Mouse (Mus musculus) forebrain, embryonic 15.5 days (tissue): ENCODE results near the gene Srrt. TPM values are rescaled to one million over a fixed set of nuclear protein-coding genes. Genes with fewer than 3 reads are reported as not detected.

ENCODE experiments used
- ATAC-seq: fragments of 200-750 bp; cut with Nextera tagmentation; replicated peaks from 2 replicates; pipeline ENCODE4 v1.8.0; 2017; ENCODE audit warnings: mild to moderate bottlenecking, moderate TSS enrichment, moderate library complexity
- H3K27ac ChIP-seq: fragments of 300-500 bp; sonication (generic); replicated peaks from 2 replicates; pipeline ENCODE4 v1.5.1; 2015; ENCODE audit warnings: mild to moderate bottlenecking, inconsistent platforms
- H3K27me3 ChIP-seq: fragments of 300-500 bp; sonication (generic); 2 replicates; pipeline ENCODE4 v1.6.1; 2015; ENCODE audit warnings: inconsistent platforms
- H3K36me3 ChIP-seq: fragments of 300-500 bp; sonication (generic); 2 replicates; pipeline ENCODE4 v1.6.1; 2015; ENCODE audit warnings: mild to moderate bottlenecking, inconsistent platforms
- H3K4me1 ChIP-seq: fragments of 300-500 bp; sonication (generic); 2 replicates; pipeline ENCODE4 v1.6.1; 2015; ENCODE audit warnings: inconsistent platforms
- H3K4me2 ChIP-seq: fragments of 300-500 bp; sonication (generic); replicated peaks from 2 replicates; pipeline ENCODE4 v1.6.1; 2015; ENCODE audit warnings: mild to moderate bottlenecking, inconsistent platforms
- H3K4me3 ChIP-seq: fragments of 300-500 bp; sonication (generic); 2 replicates; pipeline ENCODE4 v1.5.1; 2015; ENCODE audit warnings: mild to moderate bottlenecking, inconsistent platforms
- H3K9ac ChIP-seq: fragments of 300-500 bp; sonication (generic); replicated peaks from 2 replicates; pipeline ENCODE4 v1.6.1; 2015; ENCODE audit warnings: mild to moderate bottlenecking, inconsistent platforms
- H3K9me3 ChIP-seq: fragments of 300-500 bp; sonication (generic); 2 replicates; pipeline ENCODE4 v1.6.1; 2016; ENCODE audit warnings: inconsistent platforms
- WGBS: fragments of 180-500 bp; shearing (Covaris S2); methylation state at CpG from one replicate; pipeline ENCODE4 v1.1.7; 2015; ENCODE audit warnings: mixed read lengths; 5-methylcytosine and 5-hydroxymethylcytosine counted together
- polyA plus RNA-seq: library from polyadenylated mRNA; unstranded; fragments of >200 nt; fragmentation: Nextera tagmentation; extraction: Ambion mirVana; gene quantifications from 2 replicates; pipeline ENCODE4 v1.2.1, GENCODE M21; 2015

Gene Srrt
- polyA plus RNA-seq, 1 experiment from 2014 or later, result 118 TPM

DNA sequence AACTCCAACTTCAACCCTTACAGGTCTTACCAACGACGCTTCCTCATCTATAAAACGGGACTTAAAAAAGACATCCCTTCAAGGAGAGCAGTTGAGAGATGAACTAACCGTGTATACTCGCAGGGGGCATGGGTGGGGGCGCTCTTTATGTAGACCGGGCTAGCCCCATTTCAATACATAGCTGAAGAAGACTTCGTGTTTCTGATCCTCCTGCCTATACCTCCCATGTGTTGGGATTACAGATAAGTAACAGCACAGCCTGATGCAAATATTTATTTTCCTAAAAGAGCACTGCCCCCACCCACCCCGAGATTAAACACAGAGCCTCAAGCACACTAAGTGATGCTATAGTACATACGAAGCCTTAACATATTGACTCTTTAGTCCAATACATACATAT lies 26.8 kb upstream of the Srrt start:
- Histone ChIP-seq H3K4me1 (peaks cover 28% of the 10 kb centered on the region), H3K36me3 (no peaks in the 10 kb centered on the region), H3K4me3 (no peak overlapping the region), H3K27ac (no peak overlapping the region), H3K9me3 (no peaks in the 10 kb centered on the region), H3K9ac (no peak overlapping the region), H3K4me2 (peak overlapping the region; percentile 98; the same call in 1 of the 2 replicates), H3K27me3 (no peaks in the 10 kb centered on the region)
- no peak for ATAC-seq
- 63% methylated on average over 10 of the region's 10 CpGs for WGBS

DNA sequence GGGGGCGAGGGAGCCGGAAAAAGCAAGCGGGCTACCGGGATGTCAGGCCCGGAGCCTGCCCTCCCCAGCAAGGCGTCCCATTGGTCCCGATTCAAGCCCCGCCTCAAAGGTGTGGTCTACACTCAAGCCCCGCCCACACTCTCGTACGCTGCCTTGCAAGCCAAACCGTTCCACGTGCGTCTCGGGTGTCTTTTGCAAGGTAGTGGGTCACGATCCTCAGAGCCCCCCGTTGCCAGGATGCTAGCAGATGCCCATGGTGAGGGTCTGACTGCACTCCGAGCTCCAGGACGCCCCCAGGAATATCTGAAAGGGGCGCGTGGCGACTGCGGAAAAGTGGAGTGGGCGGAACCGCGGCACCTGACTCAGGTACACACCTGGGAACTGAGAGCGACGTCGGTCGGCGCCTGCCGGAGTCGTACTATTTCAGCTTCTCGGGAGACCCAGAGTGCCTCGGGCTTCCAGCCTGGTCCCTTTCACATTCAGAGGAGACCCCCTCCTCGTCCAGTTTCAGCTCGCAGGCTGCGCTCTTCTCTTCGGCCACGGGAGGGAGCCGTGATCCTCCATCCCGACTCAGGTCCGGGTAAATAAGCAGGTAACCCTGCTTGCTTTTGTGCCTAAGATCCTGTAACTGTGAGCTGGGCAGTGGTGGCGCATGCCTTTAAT lies 26.2 kb upstream of the Srrt start, which contains the start of gene Slc12a9:
TSS of gene Slc12a9 (minus strand) at position 86 of the 663 bp plus-strand sequence.
- ATAC-seq, result peak; percentile 88
- H3K36me3 ChIP-seq, result no peaks in the 10 kb centered on the region
- peak within 1 kb of the TSS; percentile 98 for H3K4me2 ChIP-seq
- H3K27ac ChIP-seq, result peak within 1 kb of the TSS; percentile 25
- H3K9me3 ChIP-seq, result no peaks in the 10 kb centered on the region
- no peaks in the 10 kb centered on the region for H3K27me3 ChIP-seq
- H3K4me1 ChIP-seq, result peaks cover 22% of the 10 kb centered on the region
- WGBS, result under 1% methylated on average over 44 of the region's 44 CpGs
- peak within 1 kb of the TSS; percentile 88 for H3K9ac ChIP-seq
- peak within 1 kb of the TSS; percentile 58 for H3K4me3 ChIP-seq

DNA sequence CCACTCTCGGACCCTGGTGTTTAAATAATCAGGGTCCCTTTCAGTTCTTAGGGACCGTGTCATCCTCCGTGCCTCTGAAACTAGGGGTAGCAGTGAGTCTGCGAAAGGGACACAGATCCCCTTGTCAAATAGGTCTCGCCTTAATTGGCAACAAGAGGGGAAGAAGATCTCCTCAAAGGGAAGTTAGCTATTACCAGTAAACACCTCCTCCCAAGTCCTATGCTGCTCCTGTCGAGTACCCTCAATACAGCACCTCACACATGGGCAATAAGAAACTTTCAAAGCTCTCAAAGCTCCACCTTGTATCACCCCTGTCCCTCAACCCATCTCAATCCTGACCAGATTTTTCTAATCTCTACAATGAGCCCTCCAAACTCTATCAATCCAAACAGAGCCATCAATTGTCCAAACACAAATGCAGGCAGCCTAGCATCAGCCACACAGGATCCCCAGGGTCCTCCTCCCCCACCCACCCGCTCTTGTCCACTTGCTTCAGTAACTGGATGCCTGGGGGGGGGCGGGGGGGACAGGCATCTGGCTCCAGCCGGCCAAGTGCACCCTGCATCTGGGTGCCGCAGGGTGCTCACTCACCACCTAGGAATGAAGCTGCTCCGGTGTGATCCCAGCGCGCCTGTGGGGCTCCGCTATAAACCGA lies 25.5 kb upstream of the Srrt start:
- no peaks in the 10 kb centered on the region for H3K9me3 ChIP-seq
- no peaks in the 10 kb centered on the region for H3K27me3 ChIP-seq
- H3K36me3 ChIP-seq, result no peaks in the 10 kb centered on the region; the same call in 1 of the 2 replicates
- H3K4me1 ChIP-seq, result peaks cover 19% of the 10 kb centered on the region
- peak; percentile 28 for ATAC-seq
- peak overlapping the region; percentile 58 for H3K4me3 ChIP-seq
- WGBS, result 14% methylated on average over 15 of the region's 15 CpGs
- H3K4me2 ChIP-seq, result peak overlapping the region; percentile 98
- no peak overlapping the region for H3K27ac ChIP-seq
- H3K9ac ChIP-seq, result peak overlapping the region; percentile 88

DNA sequence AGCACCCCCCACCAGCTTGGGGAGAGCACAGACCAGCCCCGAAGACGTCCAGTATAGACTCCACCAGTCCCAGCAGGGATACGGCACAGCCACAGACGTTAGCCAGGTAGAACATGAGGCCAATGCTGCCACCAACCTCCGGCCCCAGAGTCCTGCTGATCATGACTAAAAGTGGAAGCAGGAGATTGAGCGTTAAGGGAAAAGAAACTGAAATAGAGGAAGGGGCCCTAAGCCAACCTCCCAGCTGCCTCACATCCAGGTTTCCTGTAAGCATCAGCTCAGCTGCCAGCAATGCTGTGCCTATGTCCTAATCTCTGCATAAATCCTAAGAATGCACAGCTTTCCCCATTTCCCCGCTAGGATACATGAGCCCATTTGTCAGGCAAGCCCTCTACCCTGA lies 23.4 kb upstream of the Srrt start:
- Histone ChIP-seq H3K36me3 (peaks cover 7% of the 10 kb centered on the region; the same call in 1 of the 2 replicates), H3K4me2 (no peak overlapping the region), H3K4me3 (no peak overlapping the region), H3K4me1 (peaks cover 19% of the 10 kb centered on the region), H3K27ac (no peak overlapping the region), H3K27me3 (no peaks in the 10 kb centered on the region), H3K9ac (no peak overlapping the region), H3K9me3 (no peaks in the 10 kb centered on the region)
- WGBS, result 93% methylated on average over 7 of the region's 7 CpGs
- ATAC-seq, result no peak

DNA sequence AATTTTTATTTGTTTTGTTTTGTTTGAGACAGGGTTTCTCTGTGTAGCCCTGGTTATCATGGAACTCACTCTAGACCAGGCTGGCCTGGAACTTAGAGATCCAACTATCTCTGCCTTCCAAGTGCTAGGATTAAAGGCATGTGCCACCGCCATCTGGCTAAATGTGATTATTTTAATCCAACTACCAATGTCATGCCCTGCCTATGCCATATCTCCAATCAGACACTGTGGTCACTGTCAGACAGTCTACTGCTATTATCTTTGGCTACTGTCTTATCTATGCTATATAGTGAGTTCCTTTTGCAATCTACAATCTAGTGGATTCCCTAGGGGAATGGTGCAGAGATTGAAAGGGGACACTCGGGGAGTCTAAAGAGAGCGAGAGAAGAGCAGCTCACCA lies 13.5 kb upstream of the Srrt start:
- no peak overlapping the region for H3K9ac ChIP-seq
- H3K4me2 ChIP-seq, result no peak overlapping the region
- ATAC-seq, result no peak
- H3K36me3 ChIP-seq, result peaks cover 26% of the 10 kb centered on the region
- no peak overlapping the region for H3K4me3 ChIP-seq
- WGBS, result 96% methylated on average over 3 of the region's 3 CpGs
- no peaks in the 10 kb centered on the region for H3K27me3 ChIP-seq
- H3K4me1 ChIP-seq, result no peaks in the 10 kb centered on the region
- no peaks in the 10 kb centered on the region for H3K9me3 ChIP-seq
- no peak overlapping the region for H3K27ac ChIP-seq

DNA sequence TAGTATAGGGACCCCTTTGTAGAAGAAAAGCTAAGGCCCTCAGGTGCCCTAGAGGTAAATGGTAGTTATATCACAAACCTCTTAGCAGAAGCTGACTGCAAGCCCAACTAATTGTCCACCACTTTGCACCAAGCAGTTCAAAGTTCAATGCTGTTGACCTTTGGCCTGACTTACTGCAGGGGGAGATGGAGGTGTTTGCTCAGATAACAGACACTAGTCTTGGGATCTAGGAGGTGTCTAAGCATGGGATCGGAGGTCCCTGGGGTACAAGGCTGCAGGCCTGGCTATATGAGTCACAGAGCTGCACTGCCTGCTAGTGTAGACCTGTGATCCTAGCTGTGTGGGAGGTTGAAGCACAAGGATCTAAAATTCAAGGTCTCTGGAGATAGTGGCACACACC lies 11.1 kb upstream of the Srrt start:
- peaks cover 20% of the 10 kb centered on the region for H3K4me1 ChIP-seq
- no peaks in the 10 kb centered on the region for H3K9me3 ChIP-seq
- 100% methylated on average over 1 of the region's 1 CpGs for WGBS
- H3K27ac ChIP-seq, result no peak overlapping the region
- peaks cover 20% of the 10 kb centered on the region for H3K36me3 ChIP-seq
- H3K4me2 ChIP-seq, result no peak overlapping the region
- no peak overlapping the region for H3K9ac ChIP-seq
- no peak for ATAC-seq
- no peaks in the 10 kb centered on the region for H3K27me3 ChIP-seq
- no peak overlapping the region for H3K4me3 ChIP-seq

DNA sequence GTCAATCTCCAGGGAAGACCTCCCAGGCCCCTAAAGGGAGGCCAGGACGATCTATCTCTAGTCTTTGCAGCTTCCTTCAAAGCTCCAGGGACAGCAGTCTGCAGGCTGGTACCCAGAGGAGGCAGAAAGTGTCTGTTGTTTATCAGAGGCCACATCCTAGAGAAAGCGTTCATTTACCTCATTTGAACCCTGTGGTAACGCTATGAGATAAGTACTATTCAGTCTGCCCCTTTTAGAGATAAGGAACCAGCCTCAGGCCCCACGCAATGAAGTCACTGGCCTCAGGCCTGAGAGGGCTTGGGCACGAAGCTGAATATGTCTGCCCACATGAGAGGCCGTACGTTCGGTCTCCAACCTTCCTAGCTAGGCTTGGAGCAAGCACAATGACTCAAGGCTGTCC lies 9.9 kb upstream of the Srrt start:
- WGBS, result 95% methylated on average over 8 of the region's 8 CpGs
- Histone ChIP-seq H3K4me2 (no peak overlapping the region), H3K36me3 (peaks cover 19% of the 10 kb centered on the region), H3K9me3 (no peaks in the 10 kb centered on the region), H3K9ac (no peak overlapping the region), H3K27me3 (no peaks in the 10 kb centered on the region), H3K27ac (no peak overlapping the region), H3K4me1 (peaks cover 27% of the 10 kb centered on the region), H3K4me3 (no peak overlapping the region)
- no peak for ATAC-seq

DNA sequence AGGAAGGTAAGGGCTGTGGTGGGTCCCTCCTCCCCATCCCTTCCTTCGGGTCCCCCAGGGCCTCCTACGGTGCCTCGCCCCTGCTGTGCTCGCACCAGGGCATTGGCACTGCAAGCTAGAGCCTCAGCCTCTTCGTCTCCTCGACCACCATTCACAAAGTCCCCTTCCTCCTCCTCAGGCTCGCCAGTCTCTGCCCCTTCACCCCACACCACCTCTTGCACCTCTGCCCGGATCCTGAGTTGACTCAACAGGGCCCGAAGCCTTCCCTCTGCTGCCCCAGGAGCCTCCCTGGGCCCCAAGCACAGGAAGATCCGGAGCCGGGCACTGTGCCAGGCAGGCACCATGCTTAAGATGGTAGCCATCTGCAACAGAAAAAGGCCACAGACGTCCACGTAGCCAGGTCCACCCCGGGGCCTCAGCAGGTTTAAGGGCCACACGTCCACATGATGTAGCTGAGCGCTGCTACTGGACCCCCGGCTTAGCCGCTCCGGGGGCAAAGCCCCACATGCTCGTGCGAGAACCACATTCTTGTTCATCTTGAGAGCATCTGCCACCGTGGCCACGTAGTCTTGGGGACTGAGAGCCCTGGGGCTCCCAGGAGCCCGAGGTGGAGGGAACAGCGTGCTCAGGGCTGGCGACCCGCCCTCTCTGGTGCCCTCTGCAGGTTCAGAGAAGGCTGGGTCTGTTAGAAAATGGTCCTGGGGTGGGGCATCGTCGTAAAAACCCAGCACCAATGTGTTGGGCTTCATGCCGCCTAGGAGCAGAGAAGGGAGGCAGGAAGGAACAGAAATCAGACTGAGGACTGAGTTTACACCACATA lies 7.8 kb upstream of the Srrt start:
- no peaks in the 10 kb centered on the region for H3K9me3 ChIP-seq
- no peaks in the 10 kb centered on the region for H3K27me3 ChIP-seq
- peaks cover 10% of the 10 kb centered on the region for H3K36me3 ChIP-seq
- no peak overlapping the region for H3K4me3 ChIP-seq
- no peak; the same call in 1 of the 2 replicates for ATAC-seq
- H3K4me1 ChIP-seq, result peaks cover 27% of the 10 kb centered on the region
- peak overlapping the region; percentile 62 for H3K4me2 ChIP-seq
- peak overlapping the region; percentile 53; the same call in 1 of the 2 replicates for H3K9ac ChIP-seq
- 35% methylated on average over 30 of the region's 30 CpGs for WGBS
- H3K27ac ChIP-seq, result 0 out of 2 replicates have a peak overlapping the region, but pooled peaks have one; percentile 69

DNA sequence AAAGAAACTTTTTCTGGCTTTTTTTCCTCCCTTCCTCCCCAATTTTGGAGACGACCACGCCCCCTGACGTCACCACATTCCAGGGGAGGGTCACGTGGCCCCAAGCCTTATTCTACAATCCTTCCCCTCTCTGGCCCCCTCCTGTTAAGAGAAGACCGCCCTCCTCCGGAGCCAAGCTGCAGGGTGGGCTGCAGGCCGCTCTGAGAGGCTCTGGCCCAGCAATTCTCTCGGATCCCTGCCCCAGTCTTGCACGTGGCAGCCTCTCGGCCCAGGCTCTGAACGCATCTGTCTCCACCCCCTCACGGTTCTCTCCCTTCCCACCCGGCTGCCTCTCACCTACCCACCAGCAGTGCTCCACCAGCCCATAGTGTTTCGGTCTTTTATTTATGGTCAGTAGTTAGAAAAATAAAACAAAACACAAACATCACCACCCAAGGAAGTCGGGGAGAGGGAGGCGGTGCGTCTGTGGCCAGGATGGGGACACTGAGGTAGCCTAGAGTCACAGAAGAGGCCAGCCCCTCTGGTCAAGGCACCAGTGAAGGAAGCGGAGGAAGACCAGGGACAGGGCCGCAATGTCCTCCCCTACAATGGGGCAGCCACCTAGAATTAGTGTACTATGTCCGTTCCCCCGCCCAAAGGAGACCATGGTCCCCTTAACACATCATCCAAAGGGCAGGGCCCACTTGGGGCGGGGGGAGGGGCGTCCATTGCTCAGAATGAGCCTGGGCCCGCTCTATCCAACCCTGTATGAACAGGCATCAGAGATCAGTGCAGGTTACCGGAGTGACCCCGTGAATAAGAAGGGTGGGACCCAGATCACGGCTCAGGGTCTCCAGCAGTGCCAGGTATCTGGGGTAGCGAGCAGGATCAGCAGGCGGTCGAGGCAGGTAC lies 7.0 kb upstream of the Srrt start, which contains the start of gene Trip6:
TSS of gene Trip6 (minus strand) at position 212 of the 891 bp plus-strand sequence.
- H3K27me3 ChIP-seq, result no peaks in the 10 kb centered on the region
- WGBS, result 14% methylated on average over 29 of the region's 30 CpGs
- peaks cover 27% of the 10 kb centered on the region for H3K4me1 ChIP-seq
- H3K9ac ChIP-seq, result peak within 1 kb of the TSS; percentile 53
- peak within 1 kb of the TSS; percentile 62 for H3K4me2 ChIP-seq
- H3K27ac ChIP-seq, result peak within 1 kb of the TSS; percentile 69
- H3K9me3 ChIP-seq, result no peaks in the 10 kb centered on the region
- H3K36me3 ChIP-seq, result peaks cover 6% of the 10 kb centered on the region
- peak; percentile 88 for ATAC-seq
- peak within 1 kb of the TSS; percentile 38 for H3K4me3 ChIP-seq

DNA sequence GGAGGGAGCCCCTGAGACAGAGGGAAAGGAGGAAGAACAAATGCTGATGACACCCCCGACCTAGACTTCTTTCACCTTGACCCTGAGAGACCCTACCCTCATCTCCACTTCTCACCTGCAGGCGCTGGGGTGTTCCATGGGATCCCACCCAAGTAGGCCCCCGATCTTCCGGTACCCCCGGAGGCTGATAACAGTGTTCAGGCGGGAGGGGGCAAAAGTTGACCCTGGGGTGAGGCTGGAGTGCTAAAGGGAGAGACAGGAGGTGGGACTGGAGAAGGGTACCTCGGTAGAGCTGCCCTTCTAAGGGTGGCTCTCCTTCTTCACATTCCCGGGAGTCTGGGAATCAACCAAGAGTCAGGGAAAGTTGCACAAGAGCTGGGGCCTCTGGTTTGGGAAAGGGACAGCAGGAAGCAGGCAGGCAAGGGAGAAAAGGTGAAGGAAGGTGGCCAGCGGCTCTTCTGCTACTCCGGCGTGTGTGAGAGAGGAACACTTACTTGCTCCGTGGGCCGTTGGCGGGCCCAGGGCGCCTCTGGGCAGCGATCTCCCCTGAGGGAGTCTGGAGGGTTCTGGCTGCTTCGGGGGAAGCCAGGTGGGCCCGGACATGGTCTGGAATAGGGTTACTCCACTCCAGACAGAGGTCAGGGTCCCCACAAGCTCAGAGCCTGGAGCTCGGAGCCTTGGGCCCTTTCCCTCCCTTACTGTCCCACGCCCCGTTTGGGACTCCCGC lies 6.2 kb upstream of the Srrt start:
- H3K9me3 ChIP-seq, result no peaks in the 10 kb centered on the region
- H3K9ac ChIP-seq, result peak overlapping the region; percentile 53
- peaks cover 7% of the 10 kb centered on the region; the same call in 1 of the 2 replicates for H3K36me3 ChIP-seq
- 4% methylated on average over 22 of the region's 22 CpGs for WGBS
- H3K4me1 ChIP-seq, result peaks cover 27% of the 10 kb centered on the region
- ATAC-seq, result peak; percentile 53; the same call in 1 of the 2 replicates
- peak overlapping the region; percentile 62 for H3K27ac ChIP-seq
- no peaks in the 10 kb centered on the region for H3K27me3 ChIP-seq
- H3K4me3 ChIP-seq, result peak overlapping the region; percentile 38
- peak overlapping the region; percentile 62 for H3K4me2 ChIP-seq
